Mouse (Mus musculus) neural tube, embryonic 12.5 days (tissue): ENCODE results near the gene Pcdh7. TPM values are rescaled to one million over a fixed set of nuclear protein-coding genes. Genes with fewer than 3 reads are reported as not detected.

Experiments
- ATAC-seq: fragments of 200-750 bp; cut with Nextera tagmentation; 2 replicates; pipeline ENCODE4 v1.8.0; 2017; ENCODE audit warnings: low read depth, mild to moderate bottlenecking, moderate TSS enrichment, moderate library complexity; ENCODE audit not compliant: low FRiP score
- H3K27ac ChIP-seq: fragments of 300-500 bp; sonication (generic); 2 replicates; pipeline ENCODE4 v1.5.1; 2016
- H3K27me3 ChIP-seq: fragments of 300-500 bp; sonication (generic); replicated peaks from 2 replicates; pipeline ENCODE4 v1.6.1; 2016; ENCODE audit warnings: mild to moderate bottlenecking
- H3K36me3 ChIP-seq: fragments of 300-500 bp; sonication (generic); 2 replicates; pipeline ENCODE4 v1.6.1; 2016; ENCODE audit warnings: mild to moderate bottlenecking
- H3K4me1 ChIP-seq: fragments of 300-500 bp; sonication (generic); 2 replicates; pipeline ENCODE4 v1.6.1; 2016
- H3K4me2 ChIP-seq: fragments of 300-500 bp; sonication (generic); replicated peaks from 2 replicates; pipeline ENCODE4 v1.6.1; 2016; ENCODE audit warnings: mild to moderate bottlenecking
- H3K4me3 ChIP-seq: fragments of 300-500 bp; sonication (generic); 2 replicates; pipeline ENCODE4 v1.5.1; 2016
- H3K9ac ChIP-seq: fragments of 300-500 bp; sonication (generic); 2 replicates; pipeline ENCODE4 v1.6.1; 2016; ENCODE audit warnings: mild to moderate bottlenecking
- H3K9me3 ChIP-seq: fragments of 300-500 bp; sonication (generic); 2 replicates; pipeline ENCODE4 v1.6.1; 2016; ENCODE audit warnings: mild to moderate bottlenecking
- WGBS: fragments of 180-500 bp; shearing (Covaris S2); methylation state at CpG from one replicate; pipeline ENCODE4 v1.1.7; 2016; 5-methylcytosine and 5-hydroxymethylcytosine counted together
- polyA plus RNA-seq: library from polyadenylated mRNA; unstranded; fragments of >200 nt; fragmentation: Nextera tagmentation; extraction: Ambion mirVana; gene quantifications from 2 replicates; pipeline ENCODE4 v1.2.1, GENCODE M21; 2016

The Pcdh7 gene
- polyA plus RNA-seq, 1 experiment from 2014 or later, result 16.0 TPM

- Histone ChIP-seq H3K27ac (no peak overlapping the region), H3K9me3 (no peaks in the 10 kb centered on the region), H3K4me2 (no peak overlapping the region), H3K4me1 (no peaks in the 10 kb centered on the region), H3K36me3 (no peaks in the 10 kb centered on the region), H3K4me3 (no peak overlapping the region), H3K27me3 (no peaks in the 10 kb centered on the region), H3K9ac (no peak overlapping the region)
- no peak for ATAC-seq
- WGBS, result 93% methylated on average over 1 of the region's 1 CpGs
These were observed 153.0 kb downstream of the Pcdh7 start for GRCm38 (mm10) chr5:57870727-57871126.

DNA sequence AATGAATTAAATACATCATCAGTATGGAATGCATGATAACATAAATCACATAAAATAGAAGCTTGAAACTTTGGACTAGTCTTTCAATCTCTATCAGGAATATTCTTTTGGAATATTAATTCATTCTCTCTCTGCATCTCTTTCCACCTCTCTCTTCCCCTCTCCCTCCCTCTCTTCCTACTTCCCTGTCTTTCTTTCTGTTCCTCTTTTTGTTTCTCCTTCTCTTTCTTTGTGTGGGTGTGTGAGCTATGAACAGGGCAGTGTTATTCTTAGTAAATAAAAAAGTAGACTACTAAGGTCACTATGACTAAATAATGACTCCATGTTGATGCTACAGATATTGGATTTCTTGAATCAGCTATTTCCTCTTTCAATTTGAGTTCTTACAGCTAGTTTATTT is 167.2 kb downstream of the Pcdh7 start:
- H3K4me2 ChIP-seq, result no peak overlapping the region
- H3K4me3 ChIP-seq, result no peak overlapping the region
- no peaks in the 10 kb centered on the region for H3K36me3 ChIP-seq
- no peak for ATAC-seq
- H3K9me3 ChIP-seq, result no peaks in the 10 kb centered on the region
- H3K27me3 ChIP-seq, result no peaks in the 10 kb centered on the region
- H3K27ac ChIP-seq, result no peak overlapping the region
- no peaks in the 10 kb centered on the region for H3K4me1 ChIP-seq
- H3K9ac ChIP-seq, result no peak overlapping the region

GRCm38 (mm10) chr5:57899018-57899614 is 181.3 kb downstream of the Pcdh7 start:
- no peaks in the 10 kb centered on the region for H3K4me1 ChIP-seq
- ATAC-seq, result no peak
- H3K4me3 ChIP-seq, result no peak overlapping the region
- WGBS, result 82% methylated on average over 7 of the region's 7 CpGs
- no peaks in the 10 kb centered on the region for H3K9me3 ChIP-seq
- no peak overlapping the region for H3K9ac ChIP-seq
- no peak overlapping the region for H3K4me2 ChIP-seq
- no peak overlapping the region for H3K27ac ChIP-seq
- no peaks in the 10 kb centered on the region for H3K36me3 ChIP-seq
- no peaks in the 10 kb centered on the region for H3K27me3 ChIP-seq

DNA sequence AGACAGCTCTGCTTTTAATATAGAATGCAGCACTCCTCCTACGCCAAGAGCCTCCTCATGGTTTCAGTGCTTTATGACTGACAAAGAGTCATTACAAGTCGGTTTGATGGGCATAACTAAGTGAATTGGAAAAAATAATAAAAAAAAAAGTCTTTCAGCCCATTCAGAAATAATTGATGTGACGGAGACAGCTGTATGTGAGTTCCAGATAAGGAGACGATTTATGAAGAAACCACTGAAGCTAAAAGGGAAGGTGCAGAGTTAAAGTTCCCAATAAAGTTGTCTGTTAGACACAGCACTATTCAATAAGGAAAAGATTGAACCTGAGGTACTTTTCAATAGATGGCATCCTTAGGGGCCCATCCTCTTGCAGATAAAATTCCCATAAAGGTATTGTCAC is 189.5 kb downstream of the Pcdh7 start:
- Histone ChIP-seq H3K4me2 (no peak overlapping the region), H3K4me1 (no peaks in the 10 kb centered on the region), H3K9ac (no peak overlapping the region), H3K9me3 (no peaks in the 10 kb centered on the region), H3K36me3 (no peaks in the 10 kb centered on the region), H3K27ac (no peak overlapping the region), H3K4me3 (no peak overlapping the region), H3K27me3 (no peaks in the 10 kb centered on the region)
- ATAC-seq, result no peak
- WGBS, result 77% methylated on average over 4 of the region's 4 CpGs

DNA sequence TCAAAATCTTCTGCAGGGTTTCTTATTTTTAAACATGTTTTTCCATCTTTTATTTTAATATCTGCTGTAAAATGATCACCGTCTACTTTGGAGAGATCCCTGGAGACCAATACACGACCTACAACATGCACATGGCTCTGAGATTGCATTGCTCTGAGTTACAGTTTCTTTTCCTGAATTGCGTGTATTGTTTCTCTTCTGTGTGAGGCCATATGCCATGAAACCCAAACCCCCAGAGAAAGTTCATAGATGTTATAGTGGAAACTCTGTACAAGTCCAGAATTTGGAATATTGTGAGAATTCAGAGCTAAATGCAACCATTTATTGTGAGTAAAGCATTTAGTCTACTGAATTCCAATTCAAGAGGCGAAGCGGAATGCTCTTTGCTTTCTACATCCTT is 203.4 kb downstream of the Pcdh7 start:
- no peaks in the 10 kb centered on the region for H3K27me3 ChIP-seq
- H3K4me1 ChIP-seq, result no peaks in the 10 kb centered on the region
- WGBS, result 76% methylated on average over 5 of the region's 5 CpGs
- H3K27ac ChIP-seq, result no peak overlapping the region
- H3K9me3 ChIP-seq, result no peaks in the 10 kb centered on the region
- H3K36me3 ChIP-seq, result no peaks in the 10 kb centered on the region
- no peak overlapping the region for H3K9ac ChIP-seq
- ATAC-seq, result no peak
- H3K4me2 ChIP-seq, result no peak overlapping the region
- H3K4me3 ChIP-seq, result no peak overlapping the region

DNA sequence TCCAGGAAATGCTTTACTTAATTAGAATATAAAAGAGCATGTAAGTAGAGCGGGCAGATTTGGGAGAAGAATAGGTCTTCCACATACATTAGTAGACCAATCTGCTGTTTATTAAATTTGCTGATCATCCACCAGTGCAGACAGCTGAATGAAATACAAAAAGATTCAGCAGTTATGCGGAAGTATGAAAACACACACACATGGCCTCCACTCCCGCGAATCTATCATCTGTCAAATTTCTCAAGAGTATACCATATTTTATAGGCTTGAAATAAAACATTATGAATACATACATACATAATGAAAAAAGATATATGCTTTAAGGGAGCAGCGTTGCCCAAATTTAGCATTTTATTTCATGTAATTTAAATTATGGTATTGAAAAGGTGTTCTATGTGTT is 213.6 kb downstream of the Pcdh7 start:
- WGBS, result 86% methylated on average over 5 of the region's 5 CpGs
- Histone ChIP-seq H3K27me3 (no peaks in the 10 kb centered on the region), H3K27ac (no peak overlapping the region)

DNA sequence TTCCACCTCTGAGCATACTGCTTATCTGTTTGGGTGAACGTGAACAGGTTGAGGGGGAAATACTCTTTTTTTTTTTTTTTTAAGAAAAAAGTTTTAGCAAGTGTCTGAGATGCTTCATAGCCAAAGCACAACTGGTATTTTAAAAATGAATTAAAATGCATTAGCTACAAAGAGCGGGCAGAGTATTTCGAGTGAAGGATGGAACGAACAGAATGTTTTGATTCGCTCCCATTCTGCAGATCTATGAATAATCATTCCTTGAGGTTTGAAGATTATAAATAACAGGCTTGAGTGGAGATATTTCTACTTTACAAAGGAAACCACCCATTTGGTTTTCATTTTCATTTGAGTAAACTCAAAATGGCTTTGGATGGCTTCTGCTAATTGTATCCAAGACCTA is 214.0 kb downstream of the Pcdh7 start:
- 94% methylated on average over 5 of the region's 5 CpGs for WGBS
- Histone ChIP-seq H3K27me3 (no peaks in the 10 kb centered on the region), H3K4me3 (no peak overlapping the region), H3K4me2 (no peak overlapping the region), H3K9ac (no peak overlapping the region), H3K36me3 (no peaks in the 10 kb centered on the region), H3K4me1 (no peaks in the 10 kb centered on the region), H3K27ac (no peak overlapping the region), H3K9me3 (no peaks in the 10 kb centered on the region)
- no peak for ATAC-seq

More for the DNA sequence above, 213.6 kb downstream of the Pcdh7 start:
- no peaks in the 10 kb centered on the region for H3K9me3 ChIP-seq
- no peak overlapping the region for H3K4me2 ChIP-seq
- no peak overlapping the region for H3K9ac ChIP-seq
- no peak for ATAC-seq
- no peaks in the 10 kb centered on the region for H3K36me3 ChIP-seq
- no peak overlapping the region for H3K4me3 ChIP-seq
- no peaks in the 10 kb centered on the region for H3K4me1 ChIP-seq

- Histone ChIP-seq H3K9me3 (no peaks in the 10 kb centered on the region), H3K27ac (no peak overlapping the region), H3K4me3 (no peak overlapping the region), H3K36me3 (no peaks in the 10 kb centered on the region), H3K27me3 (no peaks in the 10 kb centered on the region), H3K4me2 (no peak overlapping the region), H3K4me1 (no peaks in the 10 kb centered on the region), H3K9ac (no peak overlapping the region)
- no peak for ATAC-seq
- 89% methylated on average over 2 of the region's 2 CpGs for WGBS
These were observed 216.9 kb downstream of the Pcdh7 start for GRCm38 (mm10) chr5:57934666-57935065.

- no peaks in the 10 kb centered on the region for H3K4me1 ChIP-seq
- no peak for ATAC-seq
- no peak overlapping the region for H3K9ac ChIP-seq
- no peaks in the 10 kb centered on the region for H3K27me3 ChIP-seq
- H3K27ac ChIP-seq, result no peak overlapping the region
- H3K9me3 ChIP-seq, result no peaks in the 10 kb centered on the region
- H3K36me3 ChIP-seq, result no peaks in the 10 kb centered on the region
- H3K4me2 ChIP-seq, result no peak overlapping the region
- H3K4me3 ChIP-seq, result no peak overlapping the region
- WGBS, result 73% methylated on average over 3 of the region's 3 CpGs
These were observed 222.7 kb downstream of the Pcdh7 start for GRCm38 (mm10) chr5:57940457-57940856.

GRCm38 (mm10) chr5:57943176-57943575 is 225.4 kb downstream of the Pcdh7 start:
- Histone ChIP-seq H3K4me2 (no peak overlapping the region), H3K36me3 (no peaks in the 10 kb centered on the region), H3K27me3 (no peaks in the 10 kb centered on the region), H3K9ac (no peak overlapping the region), H3K4me3 (no peak overlapping the region), H3K9me3 (no peaks in the 10 kb centered on the region), H3K4me1 (no peaks in the 10 kb centered on the region), H3K27ac (no peak overlapping the region)
- ATAC-seq, result no peak
- WGBS, result 80% methylated on average over 2 of the region's 2 CpGs

DNA sequence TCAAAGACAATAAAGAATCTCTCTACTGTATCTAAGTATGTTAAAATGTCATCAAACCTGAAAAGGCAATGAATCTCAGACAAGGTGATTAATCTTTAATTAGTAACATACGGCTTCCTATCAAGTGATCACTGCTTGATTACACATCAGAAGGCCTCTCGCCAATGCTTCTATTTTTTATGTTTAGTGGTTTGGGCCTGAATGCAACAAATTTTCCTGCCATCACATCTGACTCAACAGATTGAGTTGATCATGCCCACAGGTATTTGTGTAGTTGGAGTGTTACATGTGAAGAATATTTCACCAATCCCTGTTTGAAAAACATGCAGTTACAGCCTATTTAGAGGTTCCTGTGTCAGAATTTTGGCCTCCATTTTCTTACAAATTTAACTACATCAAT is 225.8 kb downstream of the Pcdh7 start:
- no peaks in the 10 kb centered on the region for H3K27me3 ChIP-seq
- ATAC-seq, result no peak
- no peak overlapping the region for H3K4me2 ChIP-seq
- H3K9me3 ChIP-seq, result no peaks in the 10 kb centered on the region
- no peaks in the 10 kb centered on the region for H3K36me3 ChIP-seq
- H3K27ac ChIP-seq, result no peak overlapping the region
- no peak overlapping the region for H3K4me3 ChIP-seq
- no peak overlapping the region for H3K9ac ChIP-seq
- 79% methylated on average over 2 of the region's 2 CpGs for WGBS
- H3K4me1 ChIP-seq, result no peaks in the 10 kb centered on the region

DNA sequence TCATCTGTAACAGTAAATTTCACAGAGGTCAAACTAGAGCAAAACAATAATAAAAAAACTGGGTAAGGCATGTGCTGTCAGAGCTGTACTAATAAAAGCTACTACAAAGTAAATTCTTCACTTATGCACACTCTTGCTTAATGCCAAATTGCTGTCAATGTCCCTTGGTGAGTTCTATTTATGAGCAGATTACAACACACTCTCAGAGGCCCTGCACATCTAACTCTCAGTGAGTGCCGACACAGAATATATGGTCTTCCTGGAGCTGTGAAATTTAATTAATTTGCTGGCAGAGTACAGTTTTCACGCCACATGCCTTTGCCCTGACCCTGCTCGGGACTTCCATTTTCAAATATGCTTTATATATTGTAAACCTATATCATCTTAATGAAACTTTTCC is 227.7 kb downstream of the Pcdh7 start:
- 36% methylated on average over 3 of the region's 3 CpGs for WGBS
- no peaks in the 10 kb centered on the region for H3K27me3 ChIP-seq
- ATAC-seq, result no peak
- H3K9me3 ChIP-seq, result no peaks in the 10 kb centered on the region
- no peak overlapping the region for H3K4me3 ChIP-seq
- H3K4me2 ChIP-seq, result no peak overlapping the region
- H3K27ac ChIP-seq, result no peak overlapping the region
- H3K36me3 ChIP-seq, result no peaks in the 10 kb centered on the region
- no peaks in the 10 kb centered on the region for H3K4me1 ChIP-seq
- no peak overlapping the region for H3K9ac ChIP-seq

DNA sequence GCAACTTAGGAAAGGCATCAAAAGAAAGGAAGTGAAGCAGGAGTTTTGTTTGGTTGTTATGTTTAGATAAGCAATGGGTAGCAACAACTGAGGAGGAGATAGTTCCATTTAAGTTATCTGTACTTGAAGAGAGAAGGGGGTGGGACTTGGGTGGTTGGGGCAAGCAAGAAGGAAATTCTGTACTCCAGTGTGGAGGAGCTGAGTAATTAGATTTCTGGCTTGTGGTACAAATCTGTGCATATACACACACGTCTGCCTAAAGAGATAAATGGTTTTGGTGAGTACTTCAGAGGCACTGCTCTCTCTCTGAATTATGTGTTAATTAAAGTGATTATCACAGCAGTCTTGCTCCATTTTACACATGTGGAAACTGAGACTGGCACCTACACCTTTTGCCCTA is 241.6 kb downstream of the Pcdh7 start:
- ATAC-seq, result no peak
- Histone ChIP-seq H3K36me3 (no peaks in the 10 kb centered on the region), H3K9ac (no peak overlapping the region), H3K4me1 (no peaks in the 10 kb centered on the region), H3K4me3 (no peak overlapping the region), H3K9me3 (no peaks in the 10 kb centered on the region), H3K27ac (no peak overlapping the region), H3K27me3 (no peaks in the 10 kb centered on the region), H3K4me2 (no peak overlapping the region)
- WGBS, result 74% methylated on average over 1 of the region's 1 CpGs
